Mouse (Mus musculus) neural tube, embryonic 12.5 days (tissue): ENCODE data around the gene Rnf19b. TPM values are rescaled to one million over a fixed set of nuclear protein-coding genes. Genes with fewer than 3 reads are reported as not detected.

Experiments used
- ATAC-seq: fragments of 200-750 bp; cut with Nextera tagmentation; 2 replicates; pipeline ENCODE4 v1.8.0; 2017; ENCODE audit warnings: low read depth, mild to moderate bottlenecking, moderate TSS enrichment, moderate library complexity; ENCODE audit not compliant: low FRiP score
- H3K27ac ChIP-seq: fragments of 300-500 bp; sonication (generic); 2 replicates; pipeline ENCODE4 v1.5.1; 2016
- H3K27me3 ChIP-seq: fragments of 300-500 bp; sonication (generic); replicated peaks from 2 replicates; pipeline ENCODE4 v1.6.1; 2016; ENCODE audit warnings: mild to moderate bottlenecking
- H3K36me3 ChIP-seq: fragments of 300-500 bp; sonication (generic); 2 replicates; pipeline ENCODE4 v1.6.1; 2016; ENCODE audit warnings: mild to moderate bottlenecking
- H3K4me1 ChIP-seq: fragments of 300-500 bp; sonication (generic); 2 replicates; pipeline ENCODE4 v1.6.1; 2016
- H3K4me2 ChIP-seq: fragments of 300-500 bp; sonication (generic); replicated peaks from 2 replicates; pipeline ENCODE4 v1.6.1; 2016; ENCODE audit warnings: mild to moderate bottlenecking
- H3K4me3 ChIP-seq: fragments of 300-500 bp; sonication (generic); 2 replicates; pipeline ENCODE4 v1.5.1; 2016
- H3K9ac ChIP-seq: fragments of 300-500 bp; sonication (generic); 2 replicates; pipeline ENCODE4 v1.6.1; 2016; ENCODE audit warnings: mild to moderate bottlenecking
- H3K9me3 ChIP-seq: fragments of 300-500 bp; sonication (generic); 2 replicates; pipeline ENCODE4 v1.6.1; 2016; ENCODE audit warnings: mild to moderate bottlenecking
- WGBS: fragments of 180-500 bp; shearing (Covaris S2); methylation state at CpG from one replicate; pipeline ENCODE4 v1.1.7; 2016; 5-methylcytosine and 5-hydroxymethylcytosine counted together
- polyA plus RNA-seq: library from polyadenylated mRNA; unstranded; fragments of >200 nt; fragmentation: Nextera tagmentation; extraction: Ambion mirVana; gene quantifications from 2 replicates; pipeline ENCODE4 v1.2.1, GENCODE M21; 2016

The Rnf19b gene
- 17.2 and 17.3 TPM in 2 replicates for polyA plus RNA-seq

DNA sequence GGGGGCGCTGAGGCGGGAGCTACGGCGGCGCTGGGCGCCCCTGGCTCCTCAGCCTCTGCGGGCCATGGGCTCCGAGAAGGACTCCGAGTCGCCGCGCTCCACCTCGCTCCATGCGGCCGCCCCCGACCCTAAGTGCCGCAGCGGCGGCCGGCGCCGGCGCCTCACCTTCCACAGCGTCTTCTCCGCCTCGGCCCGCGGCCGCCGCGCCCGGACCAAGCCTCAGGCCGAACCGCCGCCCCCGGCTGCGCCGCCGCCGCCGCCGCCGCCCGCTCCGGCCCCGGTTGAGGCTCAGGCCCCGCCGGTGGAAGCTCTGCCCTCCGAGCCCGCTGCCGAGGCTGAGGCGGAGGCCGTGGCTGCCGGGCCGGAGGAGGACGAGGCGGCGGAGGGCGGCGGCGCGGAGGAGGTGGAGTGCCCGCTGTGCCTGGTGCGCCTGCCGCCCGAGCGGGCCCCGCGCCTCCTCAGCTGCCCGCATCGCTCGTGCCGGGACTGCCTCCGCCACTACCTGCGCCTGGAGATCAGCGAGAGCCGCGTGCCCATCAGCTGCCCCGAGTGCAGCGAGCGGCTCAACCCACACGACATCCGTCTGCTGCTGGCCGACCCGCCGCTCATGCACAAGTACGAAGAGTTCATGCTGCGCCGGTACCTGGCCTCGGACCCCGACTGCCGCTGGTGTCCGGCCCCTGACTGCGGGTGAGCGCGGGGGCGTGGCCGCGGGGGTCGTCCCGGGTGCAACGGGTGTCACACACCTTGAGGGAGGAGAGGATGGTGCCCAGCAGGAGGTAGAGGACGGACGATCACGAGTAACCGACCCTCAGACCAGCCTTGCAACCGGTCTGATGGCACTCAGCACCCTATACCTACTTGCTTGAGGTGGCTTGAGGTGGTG is at the start of gene Rnf19b:
Rnf19b (plus strand) TSS at position 65 of the 886 bp plus-strand sequence.
- Histone ChIP-seq H3K9me3 (no peaks in the 10 kb centered on the region), H3K36me3 (no peaks in the 10 kb centered on the region), H3K4me1 (peaks cover 13% of the 10 kb centered on the region), H3K4me2 (peak within 1 kb of the TSS; percentile 88), H3K4me3 (peak within 1 kb of the TSS; percentile 94), H3K27ac (peak within 1 kb of the TSS; percentile 86), H3K27me3 (no peaks in the 10 kb centered on the region), H3K9ac (peak within 1 kb of the TSS; percentile 98)
- peak; percentile 45 for ATAC-seq
- under 1% methylated on average over 73 of the region's 107 CpGs for WGBS

DNA sequence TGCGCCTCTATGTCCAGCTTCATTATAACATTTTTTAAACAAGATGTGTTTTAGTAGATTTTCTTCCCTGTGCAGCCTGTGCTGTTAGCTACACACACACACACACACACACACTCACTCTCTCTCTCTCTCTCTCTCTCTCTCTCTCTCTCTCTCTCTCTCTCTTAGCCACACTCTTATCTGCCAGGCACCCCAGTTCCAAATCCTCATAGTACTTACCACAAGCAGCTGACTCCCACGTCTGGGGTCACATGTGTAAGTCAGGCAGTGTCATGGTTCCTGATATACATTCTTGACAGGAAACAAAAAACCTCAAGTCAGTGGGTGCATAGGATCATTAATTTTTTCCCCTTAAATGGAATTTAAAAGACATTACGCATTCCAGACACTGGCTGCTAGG is 49.4 kb upstream of the Rnf19b start:
- WGBS: 79% methylated on average over 3 of the region's 3 CpGs
- peaks cover 47% of the 10 kb centered on the region for H3K36me3 ChIP-seq
- no peak for ATAC-seq

DNA sequence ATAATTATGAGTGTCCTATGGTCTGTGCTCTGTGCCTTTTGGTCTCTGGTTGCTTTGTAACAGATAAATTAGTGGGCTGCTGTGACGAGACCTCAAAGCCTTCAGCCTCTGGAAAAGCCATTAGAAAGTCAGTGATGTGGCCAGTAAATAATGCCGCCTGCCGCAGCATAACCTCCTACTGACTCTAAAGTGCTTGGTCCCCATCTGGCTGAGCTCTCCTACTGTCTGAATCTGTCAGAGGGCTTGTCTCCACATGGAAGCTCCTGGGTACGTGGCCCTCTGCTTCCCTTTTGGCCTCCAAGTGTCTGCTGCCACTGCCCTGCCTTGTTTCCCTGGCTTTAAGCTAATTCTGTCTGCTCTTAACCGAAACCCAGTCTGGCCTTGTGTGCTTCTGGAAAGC is 48.5 kb upstream of the Rnf19b start:
- no peak for ATAC-seq
- 64% methylated on average over 5 of the region's 5 CpGs for WGBS
- Histone ChIP-seq H3K9me3 (no peaks in the 10 kb centered on the region), H3K9ac (no peak overlapping the region), H3K27ac (no peak overlapping the region), H3K36me3 (peaks cover 42% of the 10 kb centered on the region), H3K4me2 (no peak overlapping the region), H3K27me3 (no peaks in the 10 kb centered on the region), H3K4me1 (0 out of 2 replicates have a peak, but pooled peaks cover 5% of the 10 kb centered on the region), H3K4me3 (no peak overlapping the region)

More for the DNA sequence above, 49.4 kb upstream of the Rnf19b start:
- no peaks in the 10 kb centered on the region for H3K27me3 ChIP-seq
- H3K4me3 ChIP-seq: no peak overlapping the region
- no peak overlapping the region for H3K27ac ChIP-seq
- 0 out of 2 replicates have a peak, but pooled peaks cover 5% of the 10 kb centered on the region for H3K4me1 ChIP-seq
- H3K9ac ChIP-seq: no peak overlapping the region
- no peaks in the 10 kb centered on the region for H3K9me3 ChIP-seq
- no peak overlapping the region for H3K4me2 ChIP-seq

DNA sequence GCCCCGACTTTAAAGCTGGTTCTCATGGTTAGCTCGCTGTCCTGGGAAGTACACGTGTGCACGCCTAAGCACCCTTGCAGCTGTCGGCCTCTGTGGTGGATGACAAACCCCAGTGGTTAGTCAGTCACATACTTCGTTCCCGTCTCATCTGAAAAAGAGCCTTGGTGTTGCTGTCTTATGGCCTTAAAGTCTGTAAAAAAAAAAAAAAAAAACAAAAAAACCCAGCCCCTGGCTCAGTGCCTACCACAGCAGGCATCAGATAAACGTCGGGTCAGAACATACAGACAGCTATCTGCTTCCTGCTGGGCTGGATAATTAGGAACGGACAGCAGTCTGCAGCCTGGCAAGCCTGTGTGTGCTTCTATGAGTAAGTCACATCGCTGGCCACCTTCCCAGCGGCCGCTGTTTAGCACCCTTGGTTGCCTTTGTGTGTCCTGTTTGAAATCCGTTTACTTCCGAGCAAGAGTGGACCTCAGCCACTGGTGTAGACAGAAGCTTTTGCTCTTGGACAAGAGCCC is 46.4 kb upstream of the Rnf19b start:
- no peak overlapping the region for H3K27ac ChIP-seq

DNA sequence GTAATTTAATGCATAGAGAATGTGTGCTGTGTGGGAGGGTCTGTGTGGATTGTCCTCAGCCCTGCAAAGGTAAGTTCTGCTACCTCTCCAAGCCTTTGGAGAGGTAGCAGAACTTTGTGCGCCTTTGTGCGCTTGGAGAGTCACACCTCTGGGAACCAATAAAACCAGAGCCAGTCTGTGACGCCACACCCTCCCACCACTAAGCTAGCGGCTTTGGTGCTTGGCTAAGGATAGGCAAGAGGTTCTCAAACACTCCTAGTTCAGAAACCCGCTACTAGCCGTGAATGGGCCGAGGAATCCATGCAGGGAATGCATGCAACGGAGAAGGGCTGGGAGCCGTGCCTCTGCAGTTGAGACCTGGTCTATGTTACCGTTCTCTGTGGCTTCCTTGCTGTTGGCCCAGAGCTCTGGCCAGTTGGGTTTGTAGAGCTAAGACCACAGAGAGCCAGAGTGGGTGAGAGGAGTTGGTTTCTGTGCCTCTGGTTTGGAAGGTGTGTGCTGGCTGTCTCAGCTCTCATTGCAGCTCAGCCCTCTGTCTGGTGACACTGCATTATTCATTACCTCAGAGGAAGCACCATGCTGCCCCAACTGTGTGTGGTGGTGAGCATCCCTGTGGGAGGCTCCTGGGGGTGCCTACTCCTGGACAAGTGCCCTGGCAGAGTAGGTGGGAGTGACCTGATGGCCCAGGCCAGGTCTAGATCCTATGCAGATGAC is 44.8 kb upstream of the Rnf19b start:
- H3K4me1 ChIP-seq: 0 out of 2 replicates have a peak, but pooled peaks cover 5% of the 10 kb centered on the region
- no peaks in the 10 kb centered on the region for H3K27me3 ChIP-seq
- no peaks in the 10 kb centered on the region for H3K9me3 ChIP-seq
- no peak overlapping the region for H3K27ac ChIP-seq
- peaks cover 15% of the 10 kb centered on the region for H3K36me3 ChIP-seq
- no peak for ATAC-seq
- H3K4me3 ChIP-seq: no peak overlapping the region
- no peak overlapping the region for H3K4me2 ChIP-seq
- no peak overlapping the region for H3K9ac ChIP-seq
- 58% methylated on average over 10 of the region's 10 CpGs for WGBS

More for the DNA sequence above, 46.4 kb upstream of the Rnf19b start:
- Histone ChIP-seq H3K9me3 (no peaks in the 10 kb centered on the region), H3K36me3 (peaks cover 31% of the 10 kb centered on the region), H3K27me3 (no peaks in the 10 kb centered on the region), H3K4me2 (no peak overlapping the region), H3K4me1 (0 out of 2 replicates have a peak, but pooled peaks cover 5% of the 10 kb centered on the region), H3K4me3 (no peak overlapping the region), H3K9ac (no peak overlapping the region)
- ATAC-seq: no peak
- WGBS: 51% methylated on average over 15 of the region's 15 CpGs

DNA sequence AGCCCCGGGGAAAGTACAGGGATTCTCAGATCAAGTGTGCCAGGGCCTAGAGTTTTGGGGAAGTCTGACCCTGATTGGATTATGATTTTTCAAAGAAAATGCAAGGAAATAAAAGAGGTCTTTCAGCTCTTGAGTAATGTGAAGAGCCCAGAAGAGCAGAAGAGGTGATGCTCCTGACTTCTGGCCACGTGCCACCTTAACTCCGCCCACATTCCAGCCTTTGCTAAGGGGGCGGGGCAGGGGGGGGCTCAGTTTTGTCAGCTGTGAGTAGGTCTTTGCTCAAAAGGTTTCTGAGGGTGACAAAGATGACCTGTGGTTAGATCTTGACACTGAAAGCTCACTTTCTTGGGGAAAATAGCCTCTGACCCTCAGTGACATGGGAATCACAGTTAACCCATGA is 41.7 kb upstream of the Rnf19b start:
- Histone ChIP-seq H3K27me3 (no peaks in the 10 kb centered on the region), H3K4me1 (no peaks in the 10 kb centered on the region), H3K4me3 (no peak overlapping the region), H3K4me2 (no peak overlapping the region), H3K36me3 (no peaks in the 10 kb centered on the region), H3K9ac (no peak overlapping the region), H3K27ac (no peak overlapping the region), H3K9me3 (no peaks in the 10 kb centered on the region)
- 44% methylated on average over 4 of the region's 4 CpGs for WGBS
- ATAC-seq: no peak

DNA sequence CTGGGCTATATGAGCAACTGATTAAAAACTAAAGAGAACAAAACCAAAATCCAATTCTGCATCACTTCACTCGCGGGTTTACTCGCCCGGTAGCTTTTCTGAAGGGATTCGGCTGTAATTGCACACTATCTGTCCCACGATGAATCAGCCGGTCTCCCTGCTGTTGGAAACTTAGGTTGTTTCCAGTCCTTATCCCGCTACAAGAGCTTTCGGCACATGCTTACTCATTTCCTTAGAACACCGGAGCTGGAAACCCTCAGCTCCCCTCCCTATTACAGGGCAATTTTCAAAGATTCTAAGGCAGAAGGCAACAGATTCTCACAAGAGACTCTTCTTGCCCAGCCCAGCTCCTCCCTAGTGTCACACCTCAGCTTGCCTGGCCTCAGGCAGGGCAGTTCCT is 40.9 kb upstream of the Rnf19b start:
- no peak for ATAC-seq
- no peak overlapping the region for H3K4me2 ChIP-seq
- 89% methylated on average over 10 of the region's 10 CpGs for WGBS

DNA sequence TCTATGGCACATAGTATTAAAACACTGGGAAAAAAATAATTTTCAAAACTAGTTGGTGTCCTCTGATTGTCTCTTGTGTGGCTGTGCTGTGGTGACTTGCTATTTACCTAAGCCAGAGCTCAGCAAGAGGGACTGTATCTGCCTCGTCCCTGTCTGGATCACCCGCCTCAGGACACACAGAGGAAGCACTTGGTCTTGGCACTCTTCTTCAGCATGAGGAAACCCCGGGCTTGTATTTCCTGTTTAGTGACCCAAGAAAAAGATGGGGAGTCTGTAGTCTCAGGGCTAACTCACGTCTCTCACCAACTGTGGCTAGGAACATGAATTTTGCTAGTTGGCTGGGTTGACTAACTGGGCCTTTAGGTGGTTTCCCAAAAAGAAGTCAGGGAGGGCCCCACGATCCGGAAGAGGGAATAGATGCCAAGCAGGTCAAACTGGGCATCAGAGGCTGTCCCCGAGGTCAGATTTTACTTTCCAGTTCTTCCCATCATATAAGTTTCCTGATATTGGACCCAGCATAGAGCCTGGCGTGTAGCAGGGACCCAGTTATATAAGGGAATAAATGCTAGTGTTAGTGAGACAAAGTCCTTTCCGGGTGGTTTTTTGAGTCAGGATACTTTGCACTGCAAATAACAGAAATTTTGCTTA is 39.2 kb upstream of the Rnf19b start:
- H3K27ac ChIP-seq: no peak overlapping the region
- H3K4me2 ChIP-seq: no peak overlapping the region
- no peaks in the 10 kb centered on the region for H3K27me3 ChIP-seq
- H3K4me3 ChIP-seq: no peak overlapping the region
- no peak for ATAC-seq
- no peak overlapping the region for H3K9ac ChIP-seq
- 86% methylated on average over 9 of the region's 9 CpGs for WGBS
- H3K36me3 ChIP-seq: no peaks in the 10 kb centered on the region
- H3K4me1 ChIP-seq: no peaks in the 10 kb centered on the region
- H3K9me3 ChIP-seq: no peaks in the 10 kb centered on the region

More for the DNA sequence above, 40.9 kb upstream of the Rnf19b start:
- no peak overlapping the region for H3K4me3 ChIP-seq
- H3K27me3 ChIP-seq: no peaks in the 10 kb centered on the region
- H3K9ac ChIP-seq: no peak overlapping the region
- H3K27ac ChIP-seq: no peak overlapping the region
- H3K9me3 ChIP-seq: no peaks in the 10 kb centered on the region
- H3K4me1 ChIP-seq: no peaks in the 10 kb centered on the region
- no peaks in the 10 kb centered on the region for H3K36me3 ChIP-seq

DNA sequence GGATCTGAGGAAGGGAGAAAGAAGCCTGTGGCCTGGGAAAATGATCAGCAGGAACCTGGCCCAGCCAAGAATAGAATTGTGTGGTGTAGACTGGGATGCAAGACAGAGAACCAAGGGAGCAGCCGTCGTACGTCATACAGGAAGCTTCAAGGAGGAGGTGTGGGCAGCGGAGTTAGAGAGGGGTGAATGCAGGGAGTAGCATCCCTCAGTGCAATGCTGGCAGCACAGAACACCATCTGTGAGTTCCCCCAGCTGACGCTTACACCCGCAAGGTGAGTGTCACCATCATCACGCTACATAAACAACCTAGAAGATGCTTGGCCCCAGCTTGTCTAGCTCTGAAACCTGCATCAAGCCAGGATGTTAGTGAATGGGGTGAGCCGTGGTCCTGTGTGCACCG is 38.3 kb upstream of the Rnf19b start:
- no peak overlapping the region for H3K9ac ChIP-seq
- no peak overlapping the region for H3K4me3 ChIP-seq
- H3K4me2 ChIP-seq: no peak overlapping the region
- no peaks in the 10 kb centered on the region for H3K9me3 ChIP-seq
- H3K36me3 ChIP-seq: no peaks in the 10 kb centered on the region
- no peak overlapping the region for H3K27ac ChIP-seq
- ATAC-seq: no peak
- H3K4me1 ChIP-seq: no peaks in the 10 kb centered on the region
- 88% methylated on average over 9 of the region's 9 CpGs for WGBS
- no peaks in the 10 kb centered on the region for H3K27me3 ChIP-seq

DNA sequence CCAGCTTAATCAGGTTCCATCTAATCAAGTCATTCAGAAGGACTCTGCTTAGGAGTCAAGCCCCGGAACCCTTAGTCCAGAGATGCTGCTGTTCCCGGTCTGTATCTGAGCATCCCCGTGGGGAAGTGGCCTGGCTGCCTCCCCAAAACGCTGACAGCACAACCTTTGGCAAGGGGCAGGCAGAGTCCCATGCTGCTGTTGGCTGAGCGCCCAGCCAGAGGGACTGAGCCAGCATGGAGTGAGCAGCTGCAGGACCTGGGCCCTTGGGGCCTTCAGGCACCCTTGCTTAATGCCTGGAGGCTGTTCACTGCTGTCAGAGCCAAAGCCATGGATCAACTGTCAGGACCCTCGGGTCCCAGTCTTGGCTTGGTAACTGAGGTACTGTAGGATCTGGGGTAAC is 37.6 kb upstream of the Rnf19b start:
- no peaks in the 10 kb centered on the region for H3K4me1 ChIP-seq
- H3K9ac ChIP-seq: no peak overlapping the region
- WGBS: 64% methylated on average over 6 of the region's 6 CpGs
- no peaks in the 10 kb centered on the region for H3K36me3 ChIP-seq
- no peak for ATAC-seq
- no peaks in the 10 kb centered on the region for H3K27me3 ChIP-seq
- H3K9me3 ChIP-seq: no peaks in the 10 kb centered on the region
- no peak overlapping the region for H3K4me2 ChIP-seq
- no peak overlapping the region for H3K27ac ChIP-seq
- no peak overlapping the region for H3K4me3 ChIP-seq

DNA sequence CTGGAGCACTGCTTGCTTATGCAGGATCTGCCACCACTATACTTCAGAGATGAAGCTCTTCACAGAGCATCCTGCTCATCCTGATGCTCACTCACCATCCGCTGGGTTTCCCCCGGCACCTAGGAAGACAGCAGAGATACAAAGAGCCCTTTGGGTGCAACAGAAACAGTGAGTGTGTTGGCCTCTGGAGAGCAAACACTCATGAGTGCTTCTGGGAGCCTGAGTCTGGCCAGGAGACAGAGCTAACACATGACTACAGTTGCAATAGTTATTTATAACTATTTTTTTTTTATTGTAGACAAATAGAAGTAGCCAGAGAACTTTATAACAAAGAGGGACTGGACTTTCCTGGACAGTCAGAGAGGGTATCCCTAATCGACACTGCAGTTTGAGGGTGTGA is 36.6 kb upstream of the Rnf19b start:
- Histone ChIP-seq H3K9ac (no peak overlapping the region), H3K27ac (no peak overlapping the region), H3K4me3 (no peak overlapping the region), H3K9me3 (no peaks in the 10 kb centered on the region), H3K4me1 (no peaks in the 10 kb centered on the region), H3K36me3 (no peaks in the 10 kb centered on the region), H3K4me2 (no peak overlapping the region), H3K27me3 (no peaks in the 10 kb centered on the region)
- 94% methylated on average over 3 of the region's 3 CpGs for WGBS
- no peak for ATAC-seq

DNA sequence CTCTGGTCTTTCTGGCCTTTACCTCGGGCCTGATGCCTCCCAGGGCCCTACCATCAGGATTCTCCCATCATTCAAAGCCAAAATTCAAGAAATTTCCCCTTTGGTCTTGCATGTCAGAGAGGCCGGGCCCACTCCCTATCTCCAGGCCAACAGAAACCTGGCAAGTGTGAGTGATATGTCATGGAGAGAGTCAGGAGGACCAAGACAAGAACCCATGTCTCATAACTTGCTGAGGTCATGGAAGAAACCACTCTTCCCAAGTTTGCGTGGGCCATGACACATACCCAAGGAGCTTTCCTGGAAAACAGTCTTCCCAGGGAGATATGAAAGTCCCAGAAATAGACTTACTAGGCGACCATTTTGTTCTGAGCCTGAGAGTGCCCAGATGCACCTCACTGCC is 36.2 kb upstream of the Rnf19b start:
- Histone ChIP-seq H3K27me3 (no peaks in the 10 kb centered on the region), H3K9me3 (no peaks in the 10 kb centered on the region), H3K4me3 (no peak overlapping the region), H3K36me3 (no peaks in the 10 kb centered on the region), H3K27ac (no peak overlapping the region), H3K9ac (no peak overlapping the region), H3K4me2 (no peak overlapping the region), H3K4me1 (no peaks in the 10 kb centered on the region)
- no peak for ATAC-seq
- WGBS: 81% methylated on average over 4 of the region's 4 CpGs
